Mouse (Mus musculus): ENCODE results near the gene Prima1. TPM values are rescaled to one million over a fixed set of nuclear protein-coding genes. Genes with fewer than 3 reads are reported as not detected.

Gene Prima1
- total and polyA plus RNA-seq, 3 experiments: not detected

DNA sequence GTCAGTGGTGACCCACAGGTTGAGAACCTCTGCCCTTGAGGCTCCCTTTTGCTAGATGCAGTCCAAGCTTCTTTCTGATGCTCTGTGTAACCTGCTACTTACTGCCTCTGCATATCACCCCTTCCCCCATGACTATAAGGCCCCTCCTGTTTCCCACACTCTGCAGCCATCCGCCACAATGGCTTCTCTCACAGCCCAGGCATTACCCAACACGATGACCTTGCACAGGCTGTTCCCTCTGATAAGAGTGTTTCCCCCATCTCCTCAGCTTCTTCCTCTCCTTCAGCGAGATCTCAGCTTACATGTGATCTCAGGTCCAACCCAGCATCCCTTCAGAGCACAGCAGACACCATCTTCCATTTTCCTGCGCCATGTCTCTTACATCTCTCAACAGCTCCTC lies 12.9 kb downstream of the Prima1 start:
- H3K9me3 ChIP-seq (replicated peaks; ENCODE audit: insufficient read depth, low read length): no peaks in the 10 kb centered on the region
- DNase-seq (ENCODE audit: low read depth, low spot score): no peak
- TF ChIP-seq MYB (IDR thresholded peaks at IDR 0.05; ENCODE audit: low read depth, low read length) (no peak), TCF12 (IDR thresholded peaks at IDR 0.05; ENCODE audit: low read depth, low read length) (no peak), NRF1 (IDR thresholded peaks at IDR 0.05; ENCODE audit: insufficient read depth, low read depth, low read length, poor library complexity, severe bottlenecking) (no peak)
- no peaks in the 10 kb centered on the region for H3K4me1 ChIP-seq (ENCODE audit: control insufficient read depth in 1 of 2, insufficient read depth in 2 of 2, low read length in 2 of 2)
- no peak overlapping the region for H3K4me3 ChIP-seq (ENCODE audit: control insufficient read depth in 1 of 2, insufficient read depth in 1 of 2, low read depth in 2 of 2, low read length in 2 of 2)
- H3K27ac ChIP-seq (ENCODE audit: control insufficient read depth, low read depth, low read length): no peak overlapping the region
- no peaks in the 10 kb centered on the region for H3K27me3 ChIP-seq (ENCODE audit: control insufficient read depth in 1 of 2, insufficient read depth in 2 of 2, low read length in 2 of 2)
- no peak overlapping the region for H3K9ac ChIP-seq (ENCODE audit: control insufficient read depth, low read depth, low read length, poor library complexity, severe bottlenecking)
- H3K36me3 ChIP-seq (ENCODE audit: control insufficient read depth in 1 of 2, insufficient read depth in 2 of 2, low read length in 2 of 2): no peaks in the 10 kb centered on the region
- H3K79me2 ChIP-seq (ENCODE audit: control insufficient read depth, insufficient read depth, low read length, poor library complexity): no peaks in the 10 kb centered on the region

- Histone ChIP-seq H3K79me2 (ENCODE audit: control insufficient read depth, insufficient read depth, low read length, poor library complexity) (no peaks in the 10 kb centered on the region), H3K36me3 (ENCODE audit: control insufficient read depth in 1 of 2, insufficient read depth in 2 of 2, low read length in 2 of 2) (no peaks in the 10 kb centered on the region), H3K27me3 (ENCODE audit: control insufficient read depth in 1 of 2, insufficient read depth in 2 of 2, low read length in 2 of 2) (no peaks in the 10 kb centered on the region), H3K4me1 (ENCODE audit: control insufficient read depth in 1 of 2, insufficient read depth in 2 of 2, low read length in 2 of 2) (no peaks in the 10 kb centered on the region), H3K27ac (ENCODE audit: control insufficient read depth, low read depth, low read length) (no peak overlapping the region), H3K4me3 (ENCODE audit: control insufficient read depth in 1 of 2, insufficient read depth in 1 of 2, low read depth in 2 of 2, low read length in 2 of 2) (no peak overlapping the region), H3K9me3 (replicated peaks; ENCODE audit: insufficient read depth, low read length) (no peaks in the 10 kb centered on the region), H3K9ac (ENCODE audit: control insufficient read depth, low read depth, low read length, poor library complexity, severe bottlenecking) (no peak overlapping the region)
- no peak for DNase-seq (ENCODE audit: low read depth, low spot score)
- TF ChIP-seq ZMIZ1 (IDR thresholded peaks at IDR 0.05; ENCODE audit: low read depth, low read length) (no peak), TAL1 (IDR thresholded peaks at IDR 0.05; ENCODE audit: low read length) (no peak), MXI1 (IDR thresholded peaks at IDR 0.05; ENCODE audit: low read depth, low read length) (no peak), USF2 (IDR thresholded peaks at IDR 0.05; ENCODE audit: borderline replicate concordance in 1 of 2, insufficient read depth in 1 of 2, low read depth in 1 of 2, low read length in 2 of 2) (no peak), MYC (IDR thresholded peaks at IDR 0.05; ENCODE audit: low read depth, low read length) (no peak), NELFE (IDR thresholded peaks at IDR 0.05; ENCODE audit: low read depth, low read length) (no peak), ZNF384 (IDR thresholded peaks at IDR 0.05; ENCODE audit: low read depth, low read length) (no peak), KAT2A (conservative IDR thresholded peaks at IDR 0.05; ENCODE audit: low read depth, low read length) (no peak), ELF1 (IDR thresholded peaks at IDR 0.05; ENCODE audit: low read depth, low read length) (no peak), ZC3H11A (IDR thresholded peaks at IDR 0.05; ENCODE audit: low read depth, low read length) (no peak), POLR2A (IDR thresholded peaks at IDR 0.05; ENCODE audit: control insufficient read depth in 1 of 2, insufficient read depth in 1 of 2, low read depth in 1 of 2, low read length in 2 of 2, poor library complexity in 1 of 2) (no peak), USF1 (IDR thresholded peaks at IDR 0.05; ENCODE audit: low read depth, low read length) (no peak), HCFC1 (IDR thresholded peaks at IDR 0.05; ENCODE audit: low read depth, low read length) (no peak), CTCF (IDR thresholded peaks at IDR 0.05 in 2 of 3, conservative IDR thresholded peaks at IDR 0.05 in 1 of 3; ENCODE audit: control insufficient read depth in 1 of 3, insufficient read depth in 1 of 3, low read depth in 2 of 3, low read length in 3 of 3, poor library complexity in 1 of 3, severe bottlenecking in 1 of 3) (no peak), EP300 (IDR thresholded peaks at IDR 0.05; ENCODE audit: low read depth in 1 of 2, low read length in 2 of 2) (no peak), SIN3A (IDR thresholded peaks at IDR 0.05; ENCODE audit: low read length) (no peak), BHLHE40 (IDR thresholded peaks at IDR 0.05; ENCODE audit: borderline replicate concordance, low read depth, low read length) (no peak)
These were observed 15.8 kb downstream of the Prima1 start for GRCm38 (mm10) chr12:103226121-103226520.
